Mouse (Mus musculus) liver, embryonic 12.5 days (tissue): Measurements from ENCODE around the gene Tnfaip8l1. TPM values are rescaled to one million over a fixed set of nuclear protein-coding genes. Genes with fewer than 3 reads are reported as not detected.

Experiments used
- ATAC-seq: fragments of 200-750 bp; cut with Nextera tagmentation; 2 replicates; pipeline ENCODE4 v1.8.0; 2017; ENCODE audit warnings: moderate number of reproducible peaks, mild to moderate bottlenecking, moderate library complexity
- H3K27ac ChIP-seq: fragments of 300-500 bp; sonication (generic); 2 replicates; pipeline ENCODE4 v1.5.1; 2016; ENCODE audit warnings: mild to moderate bottlenecking
- H3K27me3 ChIP-seq: fragments of 300-500 bp; sonication (generic); replicated peaks from 2 replicates; pipeline ENCODE4 v1.6.1; 2016; ENCODE audit warnings: mild to moderate bottlenecking, moderate library complexity
- H3K36me3 ChIP-seq: fragments of 300-500 bp; sonication (generic); 2 replicates; pipeline ENCODE4 v1.6.1; 2016; ENCODE audit warnings: mild to moderate bottlenecking, moderate library complexity
- H3K4me1 ChIP-seq: fragments of 300-500 bp; sonication (generic); 2 replicates; pipeline ENCODE4 v1.6.1; 2016
- H3K4me2 ChIP-seq: fragments of 300-500 bp; sonication (generic); 2 replicates; pipeline ENCODE4 v1.6.1; 2016; ENCODE audit warnings: mild to moderate bottlenecking, moderate library complexity
- H3K4me3 ChIP-seq: fragments of 300-500 bp; sonication (generic); 2 replicates; pipeline ENCODE4 v1.5.1; 2016; ENCODE audit warnings: mild to moderate bottlenecking, moderate library complexity
- H3K9ac ChIP-seq: fragments of 300-500 bp; sonication (generic); 2 replicates; pipeline ENCODE4 v1.6.1; 2016; ENCODE audit warnings: mild to moderate bottlenecking, moderate library complexity
- H3K9me3 ChIP-seq: fragments of 300-500 bp; sonication (generic); replicated peaks from 2 replicates; pipeline ENCODE4 v1.6.1; 2016; ENCODE audit warnings: mild to moderate bottlenecking, moderate library complexity
- WGBS: fragments of 180-500 bp; shearing (Covaris S2); methylation state at CpG from one replicate; pipeline ENCODE4 v1.1.7; 2016; ENCODE audit not compliant: insufficient replicate concordance; 5-methylcytosine and 5-hydroxymethylcytosine counted together
- polyA plus RNA-seq: library from polyadenylated mRNA; unstranded; fragments of >200 nt; fragmentation: Nextera tagmentation; extraction: Ambion mirVana; gene quantifications from 2 replicates; pipeline ENCODE4 v1.2.1, GENCODE M21; 2016

Tnfaip8l1 gene
- polyA plus RNA-seq, 1 experiment from 2014 or later = 3.7 TPM

GRCm38 (mm10) chr17:56165671-56166070, 3.4 kb downstream of the Tnfaip8l1 start:
- WGBS = 70% methylated on average over 11 of the region's 11 CpGs
- Histone ChIP-seq H3K36me3 (no peaks in the 10 kb centered on the region), H3K4me3 (no peak overlapping the region), H3K9me3 (no peaks in the 10 kb centered on the region), H3K4me2 (no peak overlapping the region), H3K27me3 (peaks cover 6% of the 10 kb centered on the region), H3K9ac (no peak overlapping the region), H3K4me1 (peaks cover 38% of the 10 kb centered on the region), H3K27ac (no peak overlapping the region)
- ATAC-seq = no peak

GRCm38 (mm10) chr17:56169830-56170229, 7.6 kb downstream of the Tnfaip8l1 start:
- no peaks in the 10 kb centered on the region; the same call in 1 of the 2 replicates for H3K27me3 ChIP-seq
- H3K4me1 ChIP-seq = 0 out of 2 replicates have a peak, but pooled peaks cover 7% of the 10 kb centered on the region
- H3K9me3 ChIP-seq = no peaks in the 10 kb centered on the region
- no peak overlapping the region for H3K4me2 ChIP-seq
- WGBS = 36% methylated on average over 6 of the region's 6 CpGs
- H3K36me3 ChIP-seq = no peaks in the 10 kb centered on the region; the same call in 1 of the 2 replicates
- no peak overlapping the region for H3K9ac ChIP-seq
- 0 out of 2 replicates have a peak overlapping the region, but pooled peaks have one; percentile 1 for H3K27ac ChIP-seq
- H3K4me3 ChIP-seq = no peak overlapping the region
- ATAC-seq = peak; percentile 25; the same call in 1 of the 2 replicates

GRCm38 (mm10) chr17:56170636-56171035, 8.4 kb downstream of the Tnfaip8l1 start:
- Histone ChIP-seq H3K4me3 (no peak overlapping the region), H3K27ac (0 out of 2 replicates have a peak overlapping the region, but pooled peaks have one; percentile 1), H3K27me3 (no peaks in the 10 kb centered on the region), H3K9ac (no peak overlapping the region), H3K4me2 (no peak overlapping the region), H3K4me1 (0 out of 2 replicates have a peak, but pooled peaks cover 6% of the 10 kb centered on the region), H3K9me3 (no peaks in the 10 kb centered on the region), H3K36me3 (peaks cover 4% of the 10 kb centered on the region; the same call in 1 of the 2 replicates)
- no peak for ATAC-seq
- WGBS = 66% methylated on average over 10 of the region's 10 CpGs

GRCm38 (mm10) chr17:56171456-56171855, 9.2 kb downstream of the Tnfaip8l1 start:
- Histone ChIP-seq H3K27me3 (no peaks in the 10 kb centered on the region), H3K9ac (no peak overlapping the region), H3K4me1 (0 out of 2 replicates have a peak, but pooled peaks cover 6% of the 10 kb centered on the region), H3K9me3 (no peaks in the 10 kb centered on the region), H3K27ac (no peak overlapping the region), H3K4me2 (no peak overlapping the region), H3K4me3 (no peak overlapping the region), H3K36me3 (peaks cover 10% of the 10 kb centered on the region)
- no peak for ATAC-seq
- 78% methylated on average over 9 of the region's 9 CpGs for WGBS

GRCm38 (mm10) chr17:56171881-56172280, 9.6 kb downstream of the Tnfaip8l1 start:
- Histone ChIP-seq H3K27me3 (no peaks in the 10 kb centered on the region), H3K4me3 (no peak overlapping the region), H3K9ac (no peak overlapping the region), H3K4me1 (0 out of 2 replicates have a peak, but pooled peaks cover 6% of the 10 kb centered on the region), H3K36me3 (peaks cover 14% of the 10 kb centered on the region), H3K9me3 (no peaks in the 10 kb centered on the region), H3K4me2 (no peak overlapping the region), H3K27ac (no peak overlapping the region)
- ATAC-seq = no peak
- WGBS = 81% methylated on average over 17 of the region's 17 CpGs

GRCm38 (mm10) chr17:56173401-56174046, 11.2 kb downstream of the Tnfaip8l1 start:
- 0 out of 2 replicates have a peak, but pooled peaks cover 6% of the 10 kb centered on the region for H3K4me1 ChIP-seq
- ATAC-seq = no peak
- no peak overlapping the region for H3K9ac ChIP-seq
- H3K27ac ChIP-seq = no peak overlapping the region
- H3K9me3 ChIP-seq = no peaks in the 10 kb centered on the region
- no peak overlapping the region for H3K4me2 ChIP-seq
- 46% methylated on average over 10 of the region's 10 CpGs for WGBS
- H3K4me3 ChIP-seq = no peak overlapping the region
- peaks cover 30% of the 10 kb centered on the region for H3K36me3 ChIP-seq
- H3K27me3 ChIP-seq = no peaks in the 10 kb centered on the region

- Histone ChIP-seq H3K9ac (no peak overlapping the region), H3K9me3 (no peaks in the 10 kb centered on the region), H3K27ac (no peak overlapping the region), H3K4me2 (no peak overlapping the region), H3K36me3 (peaks cover 49% of the 10 kb centered on the region), H3K27me3 (no peaks in the 10 kb centered on the region), H3K4me3 (no peak overlapping the region), H3K4me1 (0 out of 2 replicates have a peak, but pooled peaks cover 6% of the 10 kb centered on the region)
- 95% methylated on average over 3 of the region's 3 CpGs for WGBS
- ATAC-seq = no peak
These were observed 13.1 kb downstream of the Tnfaip8l1 start for GRCm38 (mm10) chr17:56175416-56175815.

GRCm38 (mm10) chr17:56182975-56183657, 20.8 kb downstream of the Tnfaip8l1 start:
- WGBS = under 1% methylated on average over 14 of the region's 14 CpGs
- H3K4me3 ChIP-seq = peak overlapping the region; percentile 86
- no peaks in the 10 kb centered on the region for H3K27me3 ChIP-seq
- peak overlapping the region; percentile 85 for H3K4me2 ChIP-seq
- peaks cover 67% of the 10 kb centered on the region for H3K36me3 ChIP-seq
- peak overlapping the region; percentile 76 for H3K27ac ChIP-seq
- H3K4me1 ChIP-seq = peaks cover 29% of the 10 kb centered on the region
- no peaks in the 10 kb centered on the region for H3K9me3 ChIP-seq
- H3K9ac ChIP-seq = peak overlapping the region; percentile 84
- ATAC-seq = peak; percentile 73

GRCm38 (mm10) chr17:56183658-56184103, 21.4 kb downstream of the Tnfaip8l1 start, which contains the start of gene Mydgf:
Mydgf (minus strand) TSS chr17:56183920.
- peak within 1 kb of the TSS; percentile 76 for H3K27ac ChIP-seq
- peaks cover 29% of the 10 kb centered on the region for H3K4me1 ChIP-seq
- peak within 1 kb of the TSS; percentile 86 for H3K4me3 ChIP-seq
- under 1% methylated on average over 47 of the region's 47 CpGs for WGBS
- peak within 1 kb of the TSS; percentile 85 for H3K4me2 ChIP-seq
- H3K27me3 ChIP-seq = no peaks in the 10 kb centered on the region
- peak; percentile 90 for ATAC-seq
- H3K9ac ChIP-seq = peak within 1 kb of the TSS; percentile 84
- peaks cover 67% of the 10 kb centered on the region for H3K36me3 ChIP-seq
- H3K9me3 ChIP-seq = no peaks in the 10 kb centered on the region

GRCm38 (mm10) chr17:56185281-56186141, 23.2 kb downstream of the Tnfaip8l1 start:
- Histone ChIP-seq H3K4me3 (no peak overlapping the region), H3K9ac (no peak overlapping the region; the same call in 1 of the 2 replicates), H3K36me3 (peaks cover 67% of the 10 kb centered on the region), H3K27me3 (no peaks in the 10 kb centered on the region), H3K27ac (peak overlapping the region; percentile 31; the same call in 1 of the 2 replicates), H3K9me3 (no peaks in the 10 kb centered on the region), H3K4me1 (peaks cover 29% of the 10 kb centered on the region), H3K4me2 (no peak overlapping the region)
- WGBS = 58% methylated on average over 11 of the region's 11 CpGs
- no peak for ATAC-seq

GRCm38 (mm10) chr17:56191266-56191665, 29.0 kb downstream of the Tnfaip8l1 start:
- no peak for ATAC-seq
- H3K4me3 ChIP-seq = no peak overlapping the region
- H3K9me3 ChIP-seq = no peaks in the 10 kb centered on the region
- no peaks in the 10 kb centered on the region for H3K27me3 ChIP-seq
- no peak overlapping the region for H3K27ac ChIP-seq
- peaks cover 98% of the 10 kb centered on the region for H3K36me3 ChIP-seq
- no peak overlapping the region for H3K4me2 ChIP-seq
- no peak overlapping the region for H3K9ac ChIP-seq
- 81% methylated on average over 6 of the region's 6 CpGs for WGBS
- no peaks in the 10 kb centered on the region for H3K4me1 ChIP-seq
